Mouse (Mus musculus) limb, embryonic 11.5 days (tissue): Measurements from ENCODE around the gene Tgm6. TPM values are rescaled to one million over a fixed set of nuclear protein-coding genes. Genes with fewer than 3 reads are reported as not detected.

Experiments
- ATAC-seq: fragments of 200-750 bp; cut with Nextera tagmentation; 2 replicates; pipeline ENCODE4 v1.8.0; 2017; ENCODE audit warnings: low read depth; ENCODE audit not compliant: insufficient number of reproducible peaks, low FRiP score, low TSS enrichment
- DNase-seq: peaks from one replicate; pipeline ENCODE4 v3.0.0-alpha.2; 2015; ENCODE audit warnings: low spot score
- H3K27ac ChIP-seq: fragments of 300-500 bp; sonication (generic); replicated peaks from 2 replicates; pipeline ENCODE4 v1.5.1; 2014; ENCODE audit warnings: low read depth, mild to moderate bottlenecking, low read length
- H3K27me3 ChIP-seq: fragments of 300-500 bp; sonication (generic); 2 replicates; pipeline ENCODE4 v1.6.1; 2014; ENCODE audit warnings: mild to moderate bottlenecking, low read length, mixed read lengths; ENCODE audit not compliant: control insufficient read depth, insufficient read depth
- H3K36me3 ChIP-seq: fragments of 300-500 bp; sonication (generic); 2 replicates; pipeline ENCODE4 v1.6.1; 2014; ENCODE audit warnings: mild to moderate bottlenecking, low read length, moderate library complexity, mixed read lengths; ENCODE audit not compliant: control insufficient read depth, insufficient read depth
- H3K4me1 ChIP-seq: fragments of 300-500 bp; sonication (generic); 2 replicates; pipeline ENCODE4 v1.6.1; 2014; ENCODE audit warnings: low read length, mixed read lengths; ENCODE audit not compliant: control insufficient read depth, insufficient read depth
- H3K4me2 ChIP-seq: fragments of 300-500 bp; sonication (generic); 2 replicates; pipeline ENCODE4 v1.6.1; 2014; ENCODE audit warnings: low read depth, mild to moderate bottlenecking, moderate library complexity; ENCODE audit not compliant: severe bottlenecking
- H3K4me3 ChIP-seq: fragments of 300-500 bp; sonication (generic); 2 replicates; pipeline ENCODE4 v1.5.1; 2014; ENCODE audit warnings: low read depth, low read length
- H3K9ac ChIP-seq: fragments of 300-500 bp; sonication (generic); 2 replicates; pipeline ENCODE4 v1.6.1; 2014; ENCODE audit warnings: mild to moderate bottlenecking, low read length
- H3K9me3 ChIP-seq: fragments of 300-500 bp; sonication (generic); 2 replicates; pipeline ENCODE4 v1.6.1; 2016; ENCODE audit warnings: low read length; ENCODE audit not compliant: control insufficient read depth
- WGBS: fragments of 180-500 bp; shearing (Covaris S2); extraction: QIAGEN DNeasy Blood & Tissue Kit; methylation state at CpG from one replicate; pipeline ENCODE4 v1.1.7; 2014; 5-methylcytosine and 5-hydroxymethylcytosine counted together
- polyA plus RNA-seq: library from polyadenylated mRNA; unstranded; fragments of >200 nt; fragmentation: Nextera tagmentation; extraction: Ambion mirVana; gene quantifications from 2 replicates; pipeline ENCODE4 v1.2.1, GENCODE M21; 2014

Gene Tgm6
- polyA plus RNA-seq: not detected in 2 replicates

- 75% methylated on average over 4 of the region's 4 CpGs for WGBS
- H3K36me3 ChIP-seq: no peaks in the 10 kb centered on the region
- H3K4me3 ChIP-seq: no peak within 1 kb of the TSS
- no peaks in the 10 kb centered on the region for H3K27me3 ChIP-seq
- no peak within 1 kb of the TSS for H3K4me2 ChIP-seq
- no peaks in the 10 kb centered on the region for H3K4me1 ChIP-seq
- H3K9me3 ChIP-seq: no peaks in the 10 kb centered on the region
- no peak within 1 kb of the TSS for H3K9ac ChIP-seq
- no peak for ATAC-seq
- no peak for DNase-seq
- no peak within 1 kb of the TSS for H3K27ac ChIP-seq
Observed at GRCm38 (mm10) chr2:130112116-130112515, at the start of gene Tgm6. TSS of gene Tgm6 (plus strand) at chr2:130112416.

GRCm38 (mm10) chr2:130068228-130068627, 44.0 kb upstream of the Tgm6 start:
- ATAC-seq (no peak), DNase-seq (no peak)
- H3K4me2 ChIP-seq: no peak overlapping the region
- no peak overlapping the region for H3K27ac ChIP-seq
- H3K9me3 ChIP-seq: no peaks in the 10 kb centered on the region
- H3K27me3 ChIP-seq: no peaks in the 10 kb centered on the region
- H3K4me3 ChIP-seq: no peak overlapping the region
- 32% methylated on average over 3 of the region's 3 CpGs for WGBS
- H3K36me3 ChIP-seq: no peaks in the 10 kb centered on the region
- H3K4me1 ChIP-seq: no peaks in the 10 kb centered on the region
- no peak overlapping the region for H3K9ac ChIP-seq

GRCm38 (mm10) chr2:130070396-130070795, 41.8 kb upstream of the Tgm6 start:
- Histone ChIP-seq H3K27ac (no peak overlapping the region), H3K9ac (no peak overlapping the region), H3K27me3 (no peaks in the 10 kb centered on the region), H3K9me3 (no peaks in the 10 kb centered on the region), H3K36me3 (no peaks in the 10 kb centered on the region), H3K4me2 (no peak overlapping the region), H3K4me3 (no peak overlapping the region), H3K4me1 (no peaks in the 10 kb centered on the region)
- ATAC-seq (no peak), DNase-seq (no peak)
- WGBS: 79% methylated on average over 2 of the region's 2 CpGs

- 88% methylated on average over 4 of the region's 4 CpGs for WGBS
- Histone ChIP-seq H3K27ac (no peak overlapping the region), H3K9ac (no peak overlapping the region), H3K4me3 (no peak overlapping the region), H3K27me3 (no peaks in the 10 kb centered on the region), H3K4me1 (no peaks in the 10 kb centered on the region), H3K4me2 (no peak overlapping the region), H3K9me3 (no peaks in the 10 kb centered on the region), H3K36me3 (no peaks in the 10 kb centered on the region)
- no peak for ATAC-seq
- DNase-seq: no peak
Observed at GRCm38 (mm10) chr2:130112804-130113203, 588 bp downstream of the Tgm6 start.

- Histone ChIP-seq H3K9me3 (no peaks in the 10 kb centered on the region), H3K4me3 (no peak overlapping the region), H3K36me3 (no peaks in the 10 kb centered on the region), H3K27ac (no peak overlapping the region), H3K4me2 (no peak overlapping the region), H3K9ac (no peak overlapping the region), H3K27me3 (no peaks in the 10 kb centered on the region), H3K4me1 (no peaks in the 10 kb centered on the region)
- no peak for DNase-seq
- 76% methylated on average over 3 of the region's 3 CpGs for WGBS
- no peak for ATAC-seq
Observed at GRCm38 (mm10) chr2:130113379-130113778, 1.2 kb downstream of the Tgm6 start.

- no peak for ATAC-seq
- 75% methylated on average over 7 of the region's 7 CpGs for WGBS
Observed at GRCm38 (mm10) chr2:130118649-130119048, 6.4 kb downstream of the Tgm6 start.

GRCm38 (mm10) chr2:130125279-130126059, 13.3 kb downstream of the Tgm6 start:
- Histone ChIP-seq H3K36me3 (no peaks in the 10 kb centered on the region), H3K9me3 (no peaks in the 10 kb centered on the region), H3K27me3 (no peaks in the 10 kb centered on the region), H3K9ac (no peak overlapping the region), H3K27ac (no peak overlapping the region), H3K4me3 (no peak overlapping the region), H3K4me1 (no peaks in the 10 kb centered on the region), H3K4me2 (no peak overlapping the region)
- ATAC-seq (no peak), DNase-seq (no peak)
- 85% methylated on average over 6 of the region's 6 CpGs for WGBS

More at GRCm38 (mm10) chr2:130118649-130119048, 6.4 kb downstream of the Tgm6 start:
- H3K4me1 ChIP-seq: no peaks in the 10 kb centered on the region
- no peaks in the 10 kb centered on the region for H3K9me3 ChIP-seq
- H3K4me2 ChIP-seq: no peak overlapping the region
- no peaks in the 10 kb centered on the region for H3K36me3 ChIP-seq
- no peak overlapping the region for H3K4me3 ChIP-seq
- no peak overlapping the region for H3K27ac ChIP-seq
- no peak overlapping the region for H3K9ac ChIP-seq
- no peaks in the 10 kb centered on the region for H3K27me3 ChIP-seq
- no peak for DNase-seq

GRCm38 (mm10) chr2:130126073-130126472, 13.9 kb downstream of the Tgm6 start:
- no peaks in the 10 kb centered on the region for H3K27me3 ChIP-seq
- ATAC-seq: no peak
- no peak overlapping the region for H3K9ac ChIP-seq
- H3K36me3 ChIP-seq: no peaks in the 10 kb centered on the region
- DNase-seq: no peak
- H3K27ac ChIP-seq: no peak overlapping the region
- WGBS: 89% methylated on average over 1 of the region's 1 CpGs
- no peaks in the 10 kb centered on the region for H3K9me3 ChIP-seq
- H3K4me2 ChIP-seq: no peak overlapping the region
- H3K4me3 ChIP-seq: no peak overlapping the region
- H3K4me1 ChIP-seq: no peaks in the 10 kb centered on the region

GRCm38 (mm10) chr2:130129687-130130086, 17.5 kb downstream of the Tgm6 start:
- ATAC-seq (no peak), DNase-seq (no peak)
- H3K9me3 ChIP-seq: no peaks in the 10 kb centered on the region
- no peak overlapping the region for H3K27ac ChIP-seq
- H3K27me3 ChIP-seq: no peaks in the 10 kb centered on the region
- H3K9ac ChIP-seq: no peak overlapping the region
- H3K36me3 ChIP-seq: no peaks in the 10 kb centered on the region
- no peak overlapping the region for H3K4me3 ChIP-seq
- H3K4me2 ChIP-seq: no peak overlapping the region
- 84% methylated on average over 1 of the region's 1 CpGs for WGBS
- no peaks in the 10 kb centered on the region for H3K4me1 ChIP-seq
